Comparison of ENCODE assay signal across 11 mouse cellular contexts in the genomic region with DNA sequence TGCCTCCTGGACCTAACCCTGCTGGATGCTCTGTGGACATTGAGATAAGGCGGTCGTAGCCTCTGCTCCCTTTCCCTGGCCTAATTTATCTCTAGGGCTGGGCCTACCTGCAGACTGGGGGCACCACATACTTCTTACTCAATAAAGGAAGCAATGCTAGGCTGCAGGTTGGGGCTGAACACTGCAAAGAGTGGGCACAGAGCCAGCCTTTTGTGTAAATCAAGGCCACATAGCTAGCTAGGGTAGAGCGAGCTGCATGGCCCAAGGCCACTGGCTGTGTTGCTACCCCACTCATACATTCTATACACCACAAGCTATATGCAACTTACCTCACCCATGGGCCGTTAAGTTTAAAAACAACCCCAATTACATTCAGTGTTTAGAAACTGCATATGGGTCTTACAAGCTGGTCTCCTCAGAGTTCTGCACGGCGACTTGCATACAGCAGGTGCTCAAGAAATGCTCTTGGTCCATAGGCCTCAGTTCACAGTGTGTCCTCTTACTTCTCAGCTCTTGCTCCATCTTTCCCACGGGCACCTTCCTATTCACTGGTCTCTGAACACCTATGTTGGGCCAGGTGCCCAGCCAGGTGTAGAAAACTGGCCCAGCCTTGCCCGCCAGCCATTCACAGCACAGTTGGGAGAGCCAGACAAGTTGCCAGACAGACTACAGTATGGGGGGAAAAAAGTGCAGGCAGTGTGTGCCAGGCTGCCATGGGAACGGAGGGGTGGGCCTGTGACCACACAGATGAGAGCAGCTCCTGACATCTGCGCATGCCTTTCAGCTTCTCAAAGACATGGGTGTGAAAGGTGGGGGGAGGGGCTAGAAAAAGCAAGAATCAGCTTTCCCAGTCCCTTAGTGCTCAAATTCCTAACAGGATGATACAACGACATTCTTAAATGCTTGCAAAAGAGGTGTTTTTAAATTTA. TPM values are rescaled to one million over a fixed set of nuclear protein-coding genes. Genes with fewer than 3 reads are reported as not detected.
DNase-seq lines count a peak whose midpoint lies in the region; ATAC-seq lines count a peak whose summit lies in the region.
"Had no signal": no experiment of that assay in that cellular context is flagged by ENCODE, and none has a peak within 500 bp of the region (broad histone marks: within the 10 kb centered on the region; RNA-seq: fewer than 3 reads in every experiment).

No protein-coding gene starts in this region.

- DNase-seq in ovary, postnatal 36 days (ENCODE audit: low spot score): peak; percentile 31
- DNase-seq in ovary, postnatal 10 days (ENCODE audit: low spot score): no peak
- DNase-seq in left cerebral cortex, postnatal 10 days (ENCODE audit: extremely low spot score in 1 of 2, low spot score in 2 of 2): peak; percentile 75 to 77
- DNase-seq in right cerebral cortex, postnatal 10 days (ENCODE audit: low spot score in 2 of 2): peak; percentile 89 to 94
- no peak for DNase-seq in thymus, adult 18-20 months
- no peak for DNase-seq in spleen, postnatal 10 days (ENCODE audit: low spot score in 2 of 2)

- H3K9ac ChIP-seq in hindbrain, embryonic 12.5 days: no peak overlapping the region
- H3K9ac ChIP-seq: heart, embryonic 13.5 days had no signal

- no peaks in the 10 kb centered on the region for H3K27me3 ChIP-seq in hindbrain, embryonic 12.5 days
- H3K27me3 ChIP-seq: heart, embryonic 13.5 days; Patski had no signal

- no peaks in the 10 kb centered on the region for H3K36me3 ChIP-seq in hindbrain, embryonic 12.5 days
- H3K36me3 ChIP-seq: heart, embryonic 13.5 days had no signal

- ATAC-seq in hindbrain, embryonic 12.5 days (ENCODE audit: low FRiP score): peak; percentile 71
- ATAC-seq in granulocyte monocyte progenitor cell, adult 5-6 weeks (replicated peaks; ENCODE audit: poor library complexity, severe bottlenecking): no peak
- ATAC-seq: Patski had no signal

- intact Hi-C loops in left cerebral cortex, postnatal 10 days (cut with DNase I): loop anchor here (5.0 kb wide), 1 partner anchor 62 kb away; the partner anchor contains the start of gene Ptpn4

- no peak overlapping the region for H3K4me3 ChIP-seq in hindbrain, embryonic 12.5 days
- H3K4me3 ChIP-seq: heart, embryonic 13.5 days; myocyte had no signal

- H3K4me1 ChIP-seq in hindbrain, embryonic 12.5 days: peaks cover 35% of the 10 kb centered on the region

- peak overlapping the region; percentile 37; the same call in 1 of the 2 replicates for H3K27ac ChIP-seq in hindbrain, embryonic 12.5 days
- H3K27ac ChIP-seq: heart, embryonic 13.5 days had no signal

- no peak overlapping the region for H3K4me2 ChIP-seq in hindbrain, embryonic 12.5 days (replicated peaks)
- H3K4me2 ChIP-seq: heart, embryonic 13.5 days had no signal

- 76% methylated on average over 11 of the region's 11 CpGs for WGBS in hindbrain, embryonic 12.5 days

- H3K9me3 ChIP-seq in hindbrain, embryonic 12.5 days (replicated peaks): no peaks in the 10 kb centered on the region
- H3K9me3 ChIP-seq: heart, embryonic 13.5 days had no signal

RNA-seq across cellular contexts. Expression of gene Tmem177, which starts 13.5 kb away (rescaled TPM):
- polyA plus RNA-seq in hindbrain, embryonic 12.5 days (2016; fragmentation: Nextera tagmentation; extraction: Ambion mirVana): 8.4 and 9.3 TPM in 2 replicates
- 1 to 10 TPM; 5.8 to 6.2 TPM for total RNA-seq in left cerebral cortex, postnatal 10 days (2021)
- 4.6 and 5.6 TPM in 2 replicates for total RNA-seq in granulocyte monocyte progenitor cell, adult 5-6 weeks (2014; fragmentation: Nextera tagmentation)
- 5.1 and 5.4 TPM in 2 replicates for total RNA-seq in granulocyte monocyte progenitor cell, adult 5-6 weeks (2017)

Comparison
In these comparisons a context has a peak if more than half of its experiments do, and no peak if none do; other contexts are left out.
1. DNase-seq: peak in ovary, postnatal 36 days (single experiment), left cerebral cortex, postnatal 10 days (2 of 2) and right cerebral cortex, postnatal 10 days (2 of 2); none in ovary, postnatal 10 days (single experiment), thymus, adult 18-20 months (0 of 2) and spleen, postnatal 10 days (0 of 2).